Mouse (Mus musculus): ENCODE measurements around the gene Tbc1d22a. TPM values are rescaled to one million over a fixed set of nuclear protein-coding genes. Genes with fewer than 3 reads are reported as not detected.

Gene Tbc1d22a
- total and polyA plus RNA-seq, 2 experiments from 2014 or later: 9.7 to 31.4 TPM

- H3K4me2 ChIP-seq (ENCODE audit: low read depth, low read length): no peak overlapping the region
- DNase-seq (ENCODE audit: low spot score): no peak
Observed at GRCm38 (mm10) chr15:86224972-86225551, 10.8 kb downstream of the Tbc1d22a start.

GRCm38 (mm10) chr15:86226221-86226620 lies 12.0 kb downstream of the Tbc1d22a start:
- Histone ChIP-seq H3K9me3 (replicated peaks; ENCODE audit: control insufficient read depth, low read length) (no peaks in the 10 kb centered on the region), H3K36me3 (replicated peaks; ENCODE audit: control insufficient read depth, insufficient read depth, low read length) (no peaks in the 10 kb centered on the region), H3K27ac (ENCODE audit: low read depth) (no peak overlapping the region), H3K4me3 (ENCODE audit: low read depth, low read length) (no peak overlapping the region), H3K27me3 (ENCODE audit: control insufficient read depth, insufficient read depth, low read length) (no peaks in the 10 kb centered on the region), H3K4me2 (ENCODE audit: low read depth, low read length) (no peak overlapping the region), H3K4me1 (ENCODE audit: control insufficient read depth, insufficient read depth) (no peaks in the 10 kb centered on the region; the same call in 1 of the 2 replicates), H3K9ac (replicated peaks; ENCODE audit: low read depth, low read length) (no peak overlapping the region)
- TF ChIP-seq CTCF (IDR thresholded peaks at IDR 0.05; ENCODE audit: low read depth): no peak
- no peak for TF ChIP-seq EP300 (IDR thresholded peaks at IDR 0.05; ENCODE audit: low read depth)
- DNase-seq (ENCODE audit: low spot score) (no peak), ATAC-seq (ENCODE audit: insufficient read depth, low read depth) (no peak)
- 78% methylated on average over 5 of the region's 5 CpGs for WGBS

More at GRCm38 (mm10) chr15:86224972-86225551, 10.8 kb downstream of the Tbc1d22a start:
- no peak for ATAC-seq (ENCODE audit: insufficient read depth, low read depth)
- Histone ChIP-seq H3K4me3 (ENCODE audit: low read depth, low read length) (no peak overlapping the region), H3K9me3 (replicated peaks; ENCODE audit: control insufficient read depth, low read length) (no peaks in the 10 kb centered on the region), H3K27me3 (ENCODE audit: control insufficient read depth, insufficient read depth, low read length) (no peaks in the 10 kb centered on the region), H3K36me3 (replicated peaks; ENCODE audit: control insufficient read depth, insufficient read depth, low read length) (no peaks in the 10 kb centered on the region), H3K9ac (replicated peaks; ENCODE audit: low read depth, low read length) (no peak overlapping the region), H3K27ac (ENCODE audit: low read depth) (no peak overlapping the region), H3K4me1 (ENCODE audit: control insufficient read depth, insufficient read depth) (no peaks in the 10 kb centered on the region; the same call in 1 of the 2 replicates)
- TF ChIP-seq CTCF (IDR thresholded peaks at IDR 0.05; ENCODE audit: low read depth): no peak
- TF ChIP-seq EP300 (IDR thresholded peaks at IDR 0.05; ENCODE audit: low read depth): no peak
- WGBS: 78% methylated on average over 7 of the region's 7 CpGs

- no peaks in the 10 kb centered on the region for H3K27me3 ChIP-seq (ENCODE audit: control insufficient read depth, insufficient read depth, low read length)
- no peak for DNase-seq (ENCODE audit: low spot score)
- WGBS: 84% methylated on average over 2 of the region's 2 CpGs
- no peaks in the 10 kb centered on the region for H3K9me3 ChIP-seq (replicated peaks; ENCODE audit: control insufficient read depth, low read length)
- H3K36me3 ChIP-seq (replicated peaks; ENCODE audit: control insufficient read depth, insufficient read depth, low read length): no peaks in the 10 kb centered on the region
- H3K27ac ChIP-seq (ENCODE audit: low read depth): no peak overlapping the region
- no peak overlapping the region for H3K4me3 ChIP-seq (ENCODE audit: low read depth, low read length)
- no peak for ATAC-seq (ENCODE audit: insufficient read depth, low read depth)
- TF ChIP-seq CTCF (IDR thresholded peaks at IDR 0.05; ENCODE audit: low read depth) (0 out of 2 replicates have a peak, but pooled peaks have one; percentile 14), EP300 (IDR thresholded peaks at IDR 0.05; ENCODE audit: low read depth) (no peak)
- H3K4me1 ChIP-seq (ENCODE audit: control insufficient read depth, insufficient read depth): peaks cover 5% of the 10 kb centered on the region
- H3K4me2 ChIP-seq (ENCODE audit: low read depth, low read length): no peak overlapping the region
- H3K9ac ChIP-seq (replicated peaks; ENCODE audit: low read depth, low read length): no peak overlapping the region
Observed at GRCm38 (mm10) chr15:86226968-86227367, 12.7 kb downstream of the Tbc1d22a start.

GRCm38 (mm10) chr15:86228186-86228585 lies 13.9 kb downstream of the Tbc1d22a start:
- Histone ChIP-seq H3K4me2 (ENCODE audit: low read depth, low read length) (no peak overlapping the region), H3K27ac (ENCODE audit: low read depth) (no peak overlapping the region), H3K9ac (replicated peaks; ENCODE audit: low read depth, low read length) (no peak overlapping the region), H3K4me1 (ENCODE audit: control insufficient read depth, insufficient read depth) (peaks cover 9% of the 10 kb centered on the region), H3K27me3 (ENCODE audit: control insufficient read depth, insufficient read depth, low read length) (no peaks in the 10 kb centered on the region), H3K36me3 (replicated peaks; ENCODE audit: control insufficient read depth, insufficient read depth, low read length) (no peaks in the 10 kb centered on the region), H3K4me3 (ENCODE audit: low read depth, low read length) (no peak overlapping the region), H3K9me3 (replicated peaks; ENCODE audit: control insufficient read depth, low read length) (no peaks in the 10 kb centered on the region)
- TF ChIP-seq CTCF (IDR thresholded peaks at IDR 0.05; ENCODE audit: low read depth) (peak; percentile 85), EP300 (IDR thresholded peaks at IDR 0.05; ENCODE audit: low read depth) (no peak)
- DNase-seq (ENCODE audit: low spot score) (peak; percentile 68), ATAC-seq (ENCODE audit: insufficient read depth, low read depth) (no peak)
- 30% methylated on average over 3 of the region's 3 CpGs for WGBS

- no peak for DNase-seq (ENCODE audit: low spot score)
- Histone ChIP-seq H3K4me1 (ENCODE audit: control insufficient read depth, insufficient read depth) (peaks cover 9% of the 10 kb centered on the region), H3K9me3 (replicated peaks; ENCODE audit: control insufficient read depth, low read length) (no peaks in the 10 kb centered on the region), H3K9ac (replicated peaks; ENCODE audit: low read depth, low read length) (no peak overlapping the region), H3K27me3 (ENCODE audit: control insufficient read depth, insufficient read depth, low read length) (no peaks in the 10 kb centered on the region), H3K27ac (ENCODE audit: low read depth) (no peak overlapping the region), H3K36me3 (replicated peaks; ENCODE audit: control insufficient read depth, insufficient read depth, low read length) (no peaks in the 10 kb centered on the region), H3K4me2 (ENCODE audit: low read depth, low read length) (no peak overlapping the region), H3K4me3 (ENCODE audit: low read depth, low read length) (no peak overlapping the region)
- 69% methylated on average over 8 of the region's 8 CpGs for WGBS
- TF ChIP-seq CTCF (IDR thresholded peaks at IDR 0.05; ENCODE audit: low read depth) (no peak), EP300 (IDR thresholded peaks at IDR 0.05; ENCODE audit: low read depth) (no peak)
- ATAC-seq (ENCODE audit: insufficient read depth, low read depth): no peak
Observed at GRCm38 (mm10) chr15:86229088-86229487, 14.8 kb downstream of the Tbc1d22a start.

GRCm38 (mm10) chr15:86229623-86230022 lies 15.4 kb downstream of the Tbc1d22a start:
- H3K9me3 ChIP-seq (replicated peaks; ENCODE audit: control insufficient read depth, low read length): no peaks in the 10 kb centered on the region
- H3K27me3 ChIP-seq (ENCODE audit: control insufficient read depth, insufficient read depth, low read length): no peaks in the 10 kb centered on the region
- H3K4me2 ChIP-seq (ENCODE audit: low read depth, low read length): no peak overlapping the region
- ATAC-seq (ENCODE audit: insufficient read depth, low read depth) (no peak), DNase-seq (ENCODE audit: low spot score) (no peak)
- no peak overlapping the region for H3K9ac ChIP-seq (replicated peaks; ENCODE audit: low read depth, low read length)
- no peaks in the 10 kb centered on the region for H3K36me3 ChIP-seq (replicated peaks; ENCODE audit: control insufficient read depth, insufficient read depth, low read length)
- no peak overlapping the region for H3K27ac ChIP-seq (ENCODE audit: low read depth)
- peaks cover 11% of the 10 kb centered on the region for H3K4me1 ChIP-seq (ENCODE audit: control insufficient read depth, insufficient read depth)
- TF ChIP-seq CTCF (IDR thresholded peaks at IDR 0.05; ENCODE audit: low read depth) (no peak), EP300 (IDR thresholded peaks at IDR 0.05; ENCODE audit: low read depth) (no peak)
- 79% methylated on average over 11 of the region's 11 CpGs for WGBS
- H3K4me3 ChIP-seq (ENCODE audit: low read depth, low read length): no peak overlapping the region

Measured in heart, postnatal 0 days (tissue).